Mouse (Mus musculus) embryonic fibroblast, embryonic 13.5 days (primary cell): Measurements from ENCODE around the gene Nectin2.

Experiments
- CTCF ChIP-seq: IDR thresholded peaks from 2 replicates; pipeline ENCODE4 v1.5.1; 2011; ENCODE audit warnings: mild to moderate bottlenecking, control low read depth, low read length, moderate library complexity, borderline replicate concordance; ENCODE audit not compliant: insufficient read depth
- POLR2A ChIP-seq: IDR thresholded peaks from 2 replicates; pipeline ENCODE4 v1.6.1; 2011; ENCODE audit warnings: low read depth, mild to moderate bottlenecking, control low read depth, low read length, moderate library complexity

DNA sequence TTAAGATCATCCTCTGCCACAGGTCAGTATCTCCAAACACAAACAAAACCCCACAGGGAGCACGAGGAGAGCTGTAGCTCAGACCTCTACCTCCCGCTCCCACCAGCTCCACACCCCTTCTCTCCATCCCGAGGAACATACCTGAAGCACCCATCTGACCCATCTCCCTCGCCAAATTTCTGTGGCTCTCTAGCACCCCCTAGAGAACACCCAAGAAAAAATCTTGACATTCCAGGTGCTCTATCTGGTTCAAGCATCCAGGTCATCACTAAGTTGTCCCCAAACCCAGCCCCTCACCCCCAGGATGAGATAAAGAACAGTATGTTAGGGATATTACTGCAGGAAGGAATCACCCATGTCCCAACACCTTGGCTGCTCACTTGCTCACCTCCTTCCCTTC is 37.1 kb downstream of the Nectin2 start:
- TF ChIP-seq CTCF, result no peak
- TF ChIP-seq POLR2A, result no peak
